Mouse (Mus musculus): ENCODE measurements at regions not wholly inside any gene's neighbourhood (a gene's known extent, or its start where the extent isn't known, plus 50 kb on each side); places are given as distances from the start of the nearest gene placed in this dataset.

DNA sequence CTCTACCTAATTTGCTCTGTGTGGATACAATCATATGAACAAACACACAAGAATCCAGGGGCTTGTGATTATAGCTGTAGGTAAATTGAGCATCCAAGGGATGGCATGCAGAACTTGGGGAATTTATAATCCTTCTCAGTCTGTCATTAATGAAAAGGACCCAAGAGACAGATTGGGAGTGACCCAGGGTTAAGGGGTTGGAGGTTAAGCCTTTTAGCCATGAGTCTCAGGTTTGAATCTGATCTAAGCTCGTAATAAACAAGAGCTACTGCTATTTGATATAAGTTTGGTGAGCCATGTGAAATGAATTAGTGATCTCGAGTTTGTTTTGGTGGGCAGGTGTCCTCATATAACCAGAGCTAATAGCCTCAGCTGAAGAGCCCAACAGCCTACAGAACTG lies 1032.6 kb downstream of the Robo2 start:
- Histone ChIP-seq H3K4me2 (replicated peaks) (no peak overlapping the region), H3K36me3 (no peaks in the 10 kb centered on the region), H3K4me3 (no peak overlapping the region), H3K4me1 (no peaks in the 10 kb centered on the region), H3K27ac (replicated peaks) (no peak overlapping the region), H3K9me3 (no peaks in the 10 kb centered on the region), H3K9ac (replicated peaks) (no peak overlapping the region), H3K27me3 (no peaks in the 10 kb centered on the region)
- whole genome bisulfite sequencing, result 49% methylated on average over 2 of the region's 2 CpGs
- ATAC-seq (ENCODE audit: low FRiP score, low read depth), result no peak

DNA sequence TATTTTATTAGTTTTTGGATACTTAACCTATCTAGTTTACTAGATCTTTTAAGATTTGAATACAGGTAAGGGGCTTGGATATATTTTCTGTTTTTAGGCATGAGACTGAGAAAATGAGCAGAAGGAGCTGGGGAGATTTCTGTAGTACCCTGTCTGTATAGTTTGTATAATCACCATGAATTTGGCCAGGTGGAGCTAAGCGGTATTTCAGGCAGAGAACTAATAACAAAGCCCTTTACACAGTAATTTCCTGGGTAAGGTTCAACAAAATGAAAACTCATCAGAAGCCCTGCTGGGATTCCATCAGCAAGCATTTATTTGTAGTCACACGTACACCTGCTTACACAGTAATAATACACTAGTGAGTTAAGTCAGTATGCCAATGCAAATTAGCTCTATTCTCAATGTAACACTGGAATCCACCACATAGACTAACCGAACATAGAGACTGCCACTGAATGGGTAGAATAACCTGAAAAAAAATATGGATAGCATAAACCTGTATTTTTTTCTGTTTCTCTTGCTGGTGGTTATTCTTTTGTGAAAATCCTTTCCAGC lies 1036.9 kb downstream of the Robo2 start:
- no peak overlapping the region for H3K9ac ChIP-seq (replicated peaks)
- no peaks in the 10 kb centered on the region for H3K36me3 ChIP-seq
- H3K9me3 ChIP-seq, result no peaks in the 10 kb centered on the region
- WGBS, result 73% methylated on average over 3 of the region's 3 CpGs
- H3K27ac ChIP-seq (replicated peaks), result no peak overlapping the region
- H3K4me1 ChIP-seq, result no peaks in the 10 kb centered on the region
- ATAC-seq (ENCODE audit: low FRiP score, low read depth), result no peak
- H3K4me2 ChIP-seq (replicated peaks), result no peak overlapping the region
- no peaks in the 10 kb centered on the region for H3K27me3 ChIP-seq
- H3K4me3 ChIP-seq, result no peak overlapping the region

DNA sequence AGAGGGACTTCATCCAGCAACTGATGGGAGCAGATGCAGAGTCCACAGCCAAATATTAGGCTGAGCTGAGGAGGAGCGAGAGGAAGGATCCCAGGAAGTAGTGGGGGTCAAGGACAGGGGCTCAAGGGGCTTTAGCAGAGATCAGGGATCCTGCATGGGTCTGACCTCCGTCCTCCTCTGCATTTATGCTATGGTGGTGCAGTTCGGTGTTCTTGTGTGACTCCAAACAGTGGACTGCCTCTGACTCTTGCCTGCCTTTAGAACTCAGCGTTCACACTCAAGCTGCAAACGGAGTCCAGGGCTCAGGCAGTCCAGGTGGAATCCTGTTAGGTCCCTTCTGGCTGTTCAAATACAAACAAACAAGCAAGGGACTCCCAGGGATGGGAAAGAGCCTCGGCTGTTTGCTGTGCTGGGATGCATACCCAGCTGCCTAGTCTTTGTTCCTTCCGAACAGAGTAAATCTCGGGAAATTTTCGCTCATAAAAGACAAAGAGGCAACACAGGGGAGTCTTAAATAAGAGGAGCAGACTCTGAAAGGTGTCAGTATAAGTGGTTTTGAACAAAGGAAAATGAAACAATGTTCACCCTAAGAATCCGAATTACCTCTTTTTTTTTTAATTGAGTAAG lies 1042.9 kb downstream of the Robo2 start:
- peak; percentile 51 for ATAC-seq (ENCODE audit: low FRiP score, low read depth)
- no peak overlapping the region; the same call in 1 of the 2 replicates for H3K9ac ChIP-seq (replicated peaks)
- 33% methylated on average over 10 of the region's 10 CpGs for WGBS
- H3K36me3 ChIP-seq, result no peaks in the 10 kb centered on the region
- H3K27ac ChIP-seq (replicated peaks), result no peak overlapping the region
- H3K4me1 ChIP-seq, result peaks cover 5% of the 10 kb centered on the region
- no peak overlapping the region for H3K4me2 ChIP-seq (replicated peaks)
- H3K9me3 ChIP-seq, result no peaks in the 10 kb centered on the region
- no peaks in the 10 kb centered on the region for H3K27me3 ChIP-seq
- H3K4me3 ChIP-seq, result no peak overlapping the region

DNA sequence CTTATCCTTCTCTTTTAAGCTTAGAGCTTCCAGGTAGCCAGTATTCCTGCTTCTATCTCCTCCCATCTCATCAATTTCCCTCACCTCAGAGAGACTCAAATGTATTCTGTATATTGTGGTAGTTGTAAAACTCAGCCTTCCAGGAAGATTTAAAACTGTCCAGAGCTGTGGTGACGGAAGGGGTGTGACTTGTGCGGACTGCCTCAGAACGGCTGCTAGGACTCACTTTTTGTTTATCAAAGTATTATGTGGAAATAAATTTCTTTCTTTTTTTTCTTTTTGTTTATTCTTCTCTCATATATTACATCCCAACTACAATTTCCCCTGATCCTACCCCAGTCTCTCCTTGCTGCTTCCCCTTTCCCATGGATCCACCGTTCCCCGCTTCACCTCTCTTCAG lies 1043.7 kb downstream of the Robo2 start:
- no peak for ATAC-seq (ENCODE audit: low FRiP score, low read depth)
- WGBS, result 95% methylated on average over 5 of the region's 5 CpGs
- Histone ChIP-seq H3K27ac (replicated peaks) (no peak overlapping the region), H3K36me3 (no peaks in the 10 kb centered on the region), H3K9me3 (no peaks in the 10 kb centered on the region), H3K4me1 (peaks cover 5% of the 10 kb centered on the region), H3K27me3 (no peaks in the 10 kb centered on the region), H3K4me2 (replicated peaks) (no peak overlapping the region), H3K9ac (replicated peaks) (no peak overlapping the region), H3K4me3 (no peak overlapping the region)

GRCm38 (mm10) chr16:73367226-73367840 lies 1044.3 kb downstream of the Robo2 start:
- Histone ChIP-seq H3K27me3 (no peaks in the 10 kb centered on the region), H3K27ac (replicated peaks) (no peak overlapping the region), H3K4me2 (replicated peaks) (no peak overlapping the region), H3K36me3 (no peaks in the 10 kb centered on the region), H3K9me3 (no peaks in the 10 kb centered on the region), H3K4me1 (peaks cover 5% of the 10 kb centered on the region), H3K4me3 (no peak overlapping the region), H3K9ac (replicated peaks) (no peak overlapping the region)
- 68% methylated on average over 17 of the region's 17 CpGs for WGBS
- peak; percentile 62; the same call in 1 of the 2 replicates for ATAC-seq (ENCODE audit: low FRiP score, low read depth)

DNA sequence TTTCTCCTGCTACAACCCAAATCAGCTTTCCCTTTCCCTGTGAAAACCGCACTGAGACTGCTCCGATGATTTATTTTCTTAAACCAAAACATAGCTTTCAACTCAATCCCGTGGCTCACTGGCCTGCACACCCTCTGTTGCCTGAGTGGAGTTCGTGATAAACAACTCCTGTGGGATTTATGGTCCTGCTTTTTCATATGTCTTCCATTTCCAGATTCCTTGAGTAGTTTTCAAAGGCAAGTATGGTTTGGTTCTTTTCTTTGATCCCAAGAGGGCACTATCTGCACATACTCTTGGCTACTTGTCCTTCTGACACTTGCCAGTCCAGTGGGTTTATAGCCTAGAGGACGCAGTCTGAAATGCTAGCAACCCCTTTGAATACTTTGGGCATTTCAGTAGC lies 1042.6 kb downstream of the Robo1 start:
- no peak for ATAC-seq (ENCODE audit: low FRiP score, low read depth)
- WGBS, result 79% methylated on average over 5 of the region's 5 CpGs
- no peaks in the 10 kb centered on the region for H3K4me1 ChIP-seq

GRCm38 (mm10) chr16:73343941-73344340 lies 1035.8 kb downstream of the Robo1 start:
- Histone ChIP-seq H3K9ac (replicated peaks) (no peak overlapping the region), H3K4me1 (no peaks in the 10 kb centered on the region), H3K4me2 (replicated peaks) (no peak overlapping the region), H3K27me3 (no peaks in the 10 kb centered on the region), H3K4me3 (no peak overlapping the region), H3K27ac (replicated peaks) (no peak overlapping the region), H3K9me3 (no peaks in the 10 kb centered on the region), H3K36me3 (no peaks in the 10 kb centered on the region)
- 83% methylated on average over 1 of the region's 1 CpGs for WGBS
- no peak for ATAC-seq (ENCODE audit: low FRiP score, low read depth)

More for the DNA sequence above, 1042.6 kb downstream of the Robo1 start:
- Histone ChIP-seq H3K9ac (replicated peaks) (no peak overlapping the region), H3K27me3 (no peaks in the 10 kb centered on the region), H3K27ac (replicated peaks) (no peak overlapping the region), H3K4me2 (replicated peaks) (no peak overlapping the region), H3K4me3 (no peak overlapping the region), H3K9me3 (no peaks in the 10 kb centered on the region), H3K36me3 (no peaks in the 10 kb centered on the region)

DNA sequence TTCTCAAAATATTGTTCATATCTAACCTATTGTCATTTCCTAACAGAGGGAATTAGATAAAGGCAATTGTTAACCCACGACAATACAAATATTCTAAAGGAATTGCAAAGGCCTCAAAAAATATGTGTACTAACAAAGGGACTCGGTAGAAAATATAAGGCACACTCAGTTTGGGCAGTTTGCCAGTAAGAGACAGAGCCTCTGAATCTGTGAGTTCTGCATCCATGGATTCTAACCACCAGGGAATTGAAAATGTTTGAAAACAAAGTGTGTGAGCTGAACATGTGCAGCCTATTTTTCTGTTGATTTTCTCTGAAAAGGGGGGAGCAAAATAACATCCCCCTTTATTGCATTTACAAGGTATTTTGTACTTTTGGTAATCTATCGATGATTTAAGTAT lies 1035.4 kb downstream of the Robo1 start:
- Histone ChIP-seq H3K4me1 (no peaks in the 10 kb centered on the region), H3K27me3 (no peaks in the 10 kb centered on the region), H3K27ac (replicated peaks) (no peak overlapping the region), H3K9ac (replicated peaks) (no peak overlapping the region), H3K4me3 (no peak overlapping the region), H3K4me2 (replicated peaks) (no peak overlapping the region), H3K9me3 (no peaks in the 10 kb centered on the region), H3K36me3 (no peaks in the 10 kb centered on the region)
- WGBS, result 83% methylated on average over 3 of the region's 3 CpGs
- no peak for ATAC-seq (ENCODE audit: low FRiP score, low read depth)

GRCm38 (mm10) chr16:73317644-73318043 lies 1009.5 kb downstream of the Robo1 start:
- H3K36me3 ChIP-seq, result no peaks in the 10 kb centered on the region
- 92% methylated on average over 2 of the region's 2 CpGs for WGBS
- no peak for ATAC-seq (ENCODE audit: low FRiP score, low read depth)

DNA sequence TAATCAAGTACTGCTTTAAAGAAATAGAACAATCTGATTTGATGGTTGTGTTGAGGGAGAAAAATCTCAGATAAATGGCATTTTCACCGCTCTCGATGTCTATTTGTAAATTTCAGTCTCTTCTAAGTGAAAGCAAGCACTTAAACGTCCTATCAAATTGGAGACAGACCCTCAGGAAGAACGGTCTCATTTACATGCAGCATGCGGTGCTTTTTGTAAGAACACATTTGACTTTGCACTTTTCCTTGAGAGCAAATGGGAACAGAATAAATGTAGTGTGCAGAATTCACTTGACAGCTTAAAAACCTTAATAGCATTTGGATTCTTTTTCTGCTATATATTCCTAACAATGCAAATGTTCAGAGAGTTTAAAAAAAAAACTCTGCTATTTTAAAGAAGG lies 1002.0 kb downstream of the Robo1 start:
- ATAC-seq (ENCODE audit: low FRiP score, low read depth), result no peak
- Histone ChIP-seq H3K36me3 (no peaks in the 10 kb centered on the region), H3K4me2 (replicated peaks) (no peak overlapping the region), H3K4me3 (no peak overlapping the region), H3K4me1 (no peaks in the 10 kb centered on the region), H3K9ac (replicated peaks) (no peak overlapping the region), H3K27me3 (no peaks in the 10 kb centered on the region), H3K27ac (replicated peaks) (no peak overlapping the region), H3K9me3 (no peaks in the 10 kb centered on the region)
- WGBS, result 60% methylated on average over 5 of the region's 5 CpGs

More at GRCm38 (mm10) chr16:73317644-73318043, 1009.5 kb downstream of the Robo1 start:
- H3K9ac ChIP-seq (replicated peaks), result no peak overlapping the region
- no peaks in the 10 kb centered on the region for H3K9me3 ChIP-seq
- no peak overlapping the region for H3K27ac ChIP-seq (replicated peaks)
- no peak overlapping the region for H3K4me3 ChIP-seq
- H3K4me1 ChIP-seq, result no peaks in the 10 kb centered on the region
- H3K27me3 ChIP-seq, result no peaks in the 10 kb centered on the region
- H3K4me2 ChIP-seq (replicated peaks), result no peak overlapping the region

DNA sequence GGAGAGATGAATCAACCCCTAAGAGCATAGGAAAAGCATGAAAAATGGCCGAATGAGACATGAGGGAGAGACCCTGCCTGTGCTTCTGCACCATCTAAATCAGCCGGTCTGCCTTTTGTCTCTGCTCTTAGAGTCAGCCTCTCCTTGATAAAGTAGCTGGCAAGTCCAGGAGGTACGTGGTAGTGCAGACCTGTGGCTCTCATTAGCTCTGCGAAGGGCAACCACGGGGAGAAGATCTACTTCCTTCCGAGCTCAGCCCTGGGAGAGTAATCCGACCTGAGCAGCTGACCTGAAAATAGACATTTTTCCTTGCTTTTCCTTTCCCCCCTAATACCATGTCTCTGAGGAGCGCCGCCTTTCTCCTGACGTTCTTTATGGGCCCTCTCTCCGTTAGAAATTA lies 971.8 kb downstream of the Robo1 start:
- no peak for ATAC-seq (ENCODE audit: low FRiP score, low read depth)
- no peaks in the 10 kb centered on the region for H3K27me3 ChIP-seq
- H3K9ac ChIP-seq (replicated peaks), result no peak overlapping the region
- H3K4me3 ChIP-seq, result no peak overlapping the region
- no peaks in the 10 kb centered on the region for H3K4me1 ChIP-seq
- no peak overlapping the region for H3K4me2 ChIP-seq (replicated peaks)
- no peaks in the 10 kb centered on the region for H3K9me3 ChIP-seq
- H3K27ac ChIP-seq (replicated peaks), result no peak overlapping the region
- no peaks in the 10 kb centered on the region for H3K36me3 ChIP-seq
- 78% methylated on average over 11 of the region's 11 CpGs for WGBS

GRCm38 (mm10) chr16:73259691-73260090 lies 951.6 kb downstream of the Robo1 start:
- WGBS, result 80% methylated on average over 1 of the region's 1 CpGs
- ATAC-seq (ENCODE audit: low FRiP score, low read depth), result no peak
- no peak overlapping the region for H3K4me3 ChIP-seq
- H3K9ac ChIP-seq (replicated peaks), result no peak overlapping the region
- no peaks in the 10 kb centered on the region for H3K9me3 ChIP-seq
- no peak overlapping the region for H3K27ac ChIP-seq (replicated peaks)
- no peaks in the 10 kb centered on the region for H3K4me1 ChIP-seq
- H3K27me3 ChIP-seq, result no peaks in the 10 kb centered on the region
- H3K4me2 ChIP-seq (replicated peaks), result no peak overlapping the region
- no peaks in the 10 kb centered on the region for H3K36me3 ChIP-seq

Measured in midbrain, embryonic 12.5 days (tissue).